ENCODE assay signal across 15 mouse cellular contexts in the genomic region with DNA sequence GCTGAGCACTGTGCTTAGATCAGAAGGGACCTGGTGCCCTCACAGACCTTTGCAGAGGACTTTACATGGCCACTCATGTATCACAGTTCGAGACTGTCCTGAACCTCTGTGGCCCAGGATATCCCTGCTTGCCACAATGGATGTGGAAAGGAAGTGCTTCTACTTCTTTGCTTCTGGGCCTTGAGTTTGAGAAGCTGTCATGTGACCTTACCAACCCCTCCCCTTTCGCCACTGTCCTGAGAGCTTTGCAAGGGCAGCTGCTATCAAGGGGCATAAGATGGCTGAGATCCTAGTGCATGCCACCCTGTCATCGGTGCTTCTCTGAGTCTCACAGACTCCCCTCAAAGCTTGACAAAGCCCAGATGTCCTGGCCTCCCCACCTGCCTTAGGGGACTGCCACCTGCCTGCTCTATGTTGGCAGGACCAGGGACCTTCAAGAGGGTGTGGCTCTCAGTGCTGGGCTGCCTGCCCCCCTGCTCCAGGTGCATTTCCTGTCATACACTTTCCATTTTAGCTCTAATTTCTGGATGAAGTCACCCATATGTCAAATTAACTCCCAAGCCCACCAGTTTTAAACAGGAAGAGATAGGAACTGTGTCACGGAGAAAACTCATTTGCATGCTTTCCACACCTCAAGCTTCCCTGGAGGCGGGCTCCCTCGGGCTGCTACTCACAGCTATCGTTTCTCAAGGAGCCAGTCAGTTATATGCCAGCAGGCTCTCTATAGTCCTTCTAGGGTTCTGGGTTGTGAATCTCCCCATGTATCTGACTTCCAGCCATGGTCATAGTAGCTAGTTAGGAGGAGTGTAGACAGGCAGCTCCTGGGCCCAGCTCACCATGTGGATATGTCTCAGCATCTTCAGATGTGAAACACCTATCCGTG.
DNase-seq lines count a peak whose midpoint lies in the region; ATAC-seq lines count a peak whose summit lies in the region.
"Had no signal": no experiment of that assay in that cellular context is flagged by ENCODE, and none has a peak within 500 bp of the region (broad histone marks: within the 10 kb centered on the region; RNA-seq: fewer than 3 reads in every experiment).

No protein-coding gene starts in this region.

- H3K4me2 ChIP-seq in hindbrain, embryonic 11.5 days (replicated peaks; ENCODE audit: low read depth, low read length) = no peak overlapping the region
- no peak overlapping the region for H3K4me2 ChIP-seq in hindbrain, embryonic 12.5 days (replicated peaks)
- no peak overlapping the region for H3K4me2 ChIP-seq in midbrain, embryonic 16.5 days (ENCODE audit: low read length)
- H3K4me2 ChIP-seq: liver, embryonic 15.5 days had no signal

- H3K4me1 ChIP-seq in hindbrain, embryonic 11.5 days (replicated peaks; ENCODE audit: control insufficient read depth, insufficient read depth, low read length) = peaks cover 7% of the 10 kb centered on the region; the same call in 1 of the 2 replicates
- H3K4me1 ChIP-seq in hindbrain, embryonic 12.5 days = peaks cover 21% of the 10 kb centered on the region
- peaks cover 34% of the 10 kb centered on the region for H3K4me1 ChIP-seq in midbrain, embryonic 16.5 days (ENCODE audit: control insufficient read depth, insufficient read depth, low read length)
- H3K4me1 ChIP-seq: liver, embryonic 15.5 days had no signal

- no peaks in the 10 kb centered on the region for H3K9me3 ChIP-seq in hindbrain, embryonic 11.5 days (ENCODE audit: control insufficient read depth, low read length)
- H3K9me3 ChIP-seq in hindbrain, embryonic 12.5 days (replicated peaks) = no peaks in the 10 kb centered on the region
- H3K9me3 ChIP-seq in midbrain, embryonic 16.5 days (replicated peaks; ENCODE audit: control insufficient read depth, low read length, poor library complexity, severe bottlenecking) = no peaks in the 10 kb centered on the region
- H3K9me3 ChIP-seq: liver, embryonic 15.5 days had no signal

- no peak overlapping the region for H3K27ac ChIP-seq in hindbrain, embryonic 11.5 days (ENCODE audit: low read depth, low read length)
- no peak overlapping the region for H3K27ac ChIP-seq in hindbrain, embryonic 12.5 days
- peak overlapping the region; percentile 80 for H3K27ac ChIP-seq in midbrain, embryonic 16.5 days (ENCODE audit: low read length)
- H3K27ac ChIP-seq: liver, embryonic 15.5 days had no signal

- H3K27me3 ChIP-seq in hindbrain, embryonic 11.5 days (ENCODE audit: control insufficient read depth, insufficient read depth, low read length) = no peaks in the 10 kb centered on the region
- no peaks in the 10 kb centered on the region for H3K27me3 ChIP-seq in hindbrain, embryonic 12.5 days
- no peaks in the 10 kb centered on the region for H3K27me3 ChIP-seq in midbrain, embryonic 16.5 days (ENCODE audit: control insufficient read depth, insufficient read depth, low read depth, low read length)
- H3K27me3 ChIP-seq: liver, embryonic 15.5 days had no signal

- WGBS in hindbrain, embryonic 11.5 days = 77% methylated on average over 8 of the region's 8 CpGs
- WGBS in hindbrain, embryonic 12.5 days = 61% methylated on average over 8 of the region's 8 CpGs
- WGBS in midbrain, embryonic 16.5 days = 62% methylated on average over 8 of the region's 8 CpGs

- H3K9ac ChIP-seq in hindbrain, embryonic 11.5 days (ENCODE audit: low read depth, low read length) = no peak overlapping the region
- H3K9ac ChIP-seq in hindbrain, embryonic 12.5 days = no peak overlapping the region
- H3K9ac ChIP-seq in midbrain, embryonic 16.5 days (ENCODE audit: low read depth, low read length) = no peak overlapping the region
- H3K9ac ChIP-seq: liver, embryonic 15.5 days had no signal

- no peak overlapping the region for H3K4me3 ChIP-seq in hindbrain, embryonic 11.5 days (ENCODE audit: low read depth, low read length)
- H3K4me3 ChIP-seq in hindbrain, embryonic 12.5 days = no peak overlapping the region
- H3K4me3 ChIP-seq in midbrain, embryonic 16.5 days (ENCODE audit: low read depth, low read length) = no peak overlapping the region
- H3K4me3 ChIP-seq: erythroblast, embryonic 14.5 days; liver, embryonic 15.5 days had no signal

- DNase-seq in hindbrain, embryonic 11.5 days (ENCODE audit: low spot score) = no peak
- peak; percentile 64 for DNase-seq in right cerebral cortex, adult 18-20 months
- no peak for DNase-seq in right cerebral cortex, postnatal 4 days
- no peak for DNase-seq in kidney, postnatal 36 days
- DNase-seq in thymus, postnatal 36 days = no peak
- DNase-seq: cerebellum, adult 8-10 months; gastrocnemius, postnatal 25 days; kidney, postnatal 4 days; retina, postnatal 1 day had no signal

- ATAC-seq in hindbrain, embryonic 11.5 days (ENCODE audit: low FRiP score) = 0 out of 2 replicates have a peak, but pooled peaks have one; percentile 11
- no peak for ATAC-seq in hindbrain, embryonic 12.5 days (ENCODE audit: low FRiP score)
- peak; percentile 15; the same call in 1 of the 2 replicates for ATAC-seq in midbrain, embryonic 16.5 days
- ATAC-seq: activated CD4-positive, CD25-positive, alpha-beta regulatory T cell, adult 4 months; intestine, postnatal 0 days had no signal

- no peaks in the 10 kb centered on the region for H3K36me3 ChIP-seq in hindbrain, embryonic 11.5 days (ENCODE audit: control insufficient read depth, insufficient read depth, low read length)
- no peaks in the 10 kb centered on the region for H3K36me3 ChIP-seq in hindbrain, embryonic 12.5 days
- no peaks in the 10 kb centered on the region for H3K36me3 ChIP-seq in midbrain, embryonic 16.5 days (ENCODE audit: control insufficient read depth, insufficient read depth, low read length)
- H3K36me3 ChIP-seq: liver, embryonic 15.5 days had no signal
